Mouse (Mus musculus): ENCODE measurements around the gene Cacna2d3. TPM values are rescaled to one million over a fixed set of nuclear protein-coding genes. Genes with fewer than 3 reads are reported as not detected.

Gene Cacna2d3
- polyA plus RNA-seq, 1 experiment from 2014 or later, result 38.5 TPM

DNA sequence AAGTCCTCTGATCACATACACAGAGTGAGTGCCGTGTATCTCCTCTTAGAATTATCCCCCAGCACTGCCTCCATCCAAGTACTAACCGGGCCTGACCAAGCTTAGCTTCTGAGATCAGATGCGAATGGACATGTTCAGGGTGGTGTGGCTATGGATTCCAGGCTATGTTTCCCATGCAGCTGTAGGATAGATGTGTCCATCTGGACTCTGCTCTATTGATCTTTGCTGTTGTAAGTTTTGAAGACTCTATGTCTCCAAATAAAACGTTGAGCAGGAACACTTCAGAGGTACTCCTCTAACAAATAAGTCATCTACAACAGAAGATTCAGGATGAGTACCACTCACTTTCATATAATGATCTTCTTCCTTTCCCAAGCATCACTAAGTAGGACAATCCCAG, 712.0 kb downstream of the Cacna2d3 start:
- ATAC-seq (ENCODE audit: low FRiP score, low TSS enrichment), result no peak
- Histone ChIP-seq H3K9me3 (ENCODE audit: control insufficient read depth, low read length) (no peaks in the 10 kb centered on the region), H3K27ac (replicated peaks; ENCODE audit: low read depth, low read length) (no peak overlapping the region), H3K4me3 (replicated peaks; ENCODE audit: low read depth, low read length) (no peak overlapping the region), H3K9ac (replicated peaks; ENCODE audit: low read length) (no peak overlapping the region), H3K4me2 (ENCODE audit: low read length) (no peak overlapping the region), H3K27me3 (ENCODE audit: control insufficient read depth, insufficient read depth, low read length) (no peaks in the 10 kb centered on the region), H3K4me1 (ENCODE audit: control insufficient read depth, insufficient read depth, low read length) (no peaks in the 10 kb centered on the region), H3K36me3 (ENCODE audit: control insufficient read depth, insufficient read depth, low read length) (no peaks in the 10 kb centered on the region)
- no peak for DNase-seq
- 96% methylated on average over 4 of the region's 4 CpGs for WGBS

DNA sequence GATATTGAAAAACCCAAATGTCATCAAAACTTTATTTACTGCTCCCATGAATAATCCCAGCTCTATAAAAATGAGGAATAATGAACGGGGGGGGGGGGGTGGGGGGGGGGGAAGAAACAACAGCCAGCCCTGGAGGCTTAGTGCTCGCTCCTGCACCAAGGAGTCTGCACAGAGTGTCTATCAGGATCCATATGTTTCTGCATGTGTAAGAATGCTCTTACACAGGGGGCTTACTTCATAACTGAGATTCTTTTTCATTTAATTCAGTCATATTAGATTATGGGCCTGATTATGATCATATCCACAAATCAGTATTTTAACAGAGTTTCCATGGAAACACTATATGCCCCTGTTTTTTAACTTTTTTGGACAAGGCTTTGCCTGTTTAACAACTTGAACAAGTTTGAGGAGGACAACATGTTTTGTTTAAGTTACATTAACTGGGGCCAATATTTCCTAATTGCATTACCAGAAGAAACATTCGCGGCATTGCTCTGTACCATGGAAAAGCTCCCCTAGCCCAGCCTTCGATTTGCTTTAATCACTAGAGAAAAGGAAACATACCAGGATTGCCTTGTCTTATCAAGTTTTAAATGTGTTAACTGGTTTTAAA, 716.3 kb downstream of the Cacna2d3 start:
- no peak overlapping the region for H3K4me2 ChIP-seq (ENCODE audit: low read length)
- no peak overlapping the region for H3K9ac ChIP-seq (replicated peaks; ENCODE audit: low read length)
- 83% methylated on average over 5 of the region's 5 CpGs for WGBS
- H3K4me3 ChIP-seq (replicated peaks; ENCODE audit: low read depth, low read length), result no peak overlapping the region
- no peaks in the 10 kb centered on the region for H3K9me3 ChIP-seq (ENCODE audit: control insufficient read depth, low read length)
- no peaks in the 10 kb centered on the region for H3K4me1 ChIP-seq (ENCODE audit: control insufficient read depth, insufficient read depth, low read length)
- H3K27ac ChIP-seq (replicated peaks; ENCODE audit: low read depth, low read length), result no peak overlapping the region
- H3K36me3 ChIP-seq (ENCODE audit: control insufficient read depth, insufficient read depth, low read length), result no peaks in the 10 kb centered on the region
- DNase-seq (no peak), ATAC-seq (ENCODE audit: low FRiP score, low TSS enrichment) (no peak)
- H3K27me3 ChIP-seq (ENCODE audit: control insufficient read depth, insufficient read depth, low read length), result no peaks in the 10 kb centered on the region

DNA sequence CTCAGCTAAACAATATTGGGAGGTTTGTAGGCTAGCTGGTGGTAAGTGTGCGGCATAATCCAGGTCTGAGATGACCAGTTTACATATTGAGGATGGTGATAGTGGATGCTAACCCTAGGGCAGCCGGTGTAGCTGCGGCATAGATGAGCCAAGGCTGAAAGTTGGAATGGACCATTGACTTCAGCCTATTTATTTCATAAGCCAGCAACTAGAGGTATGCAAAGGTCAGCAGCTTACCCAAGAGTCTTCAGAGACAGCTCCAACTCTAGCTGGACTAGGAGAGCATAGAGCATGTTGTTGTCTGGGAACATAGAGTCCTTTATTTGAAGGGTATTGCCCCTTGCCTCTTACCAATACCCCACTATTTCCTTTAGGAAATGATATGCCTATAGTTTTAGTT, 725.1 kb downstream of the Cacna2d3 start:
- DNase-seq (no peak), ATAC-seq (ENCODE audit: low FRiP score, low TSS enrichment) (no peak)
- Histone ChIP-seq H3K27me3 (ENCODE audit: control insufficient read depth, insufficient read depth, low read length) (no peaks in the 10 kb centered on the region), H3K4me1 (ENCODE audit: control insufficient read depth, insufficient read depth, low read length) (no peaks in the 10 kb centered on the region), H3K9me3 (ENCODE audit: control insufficient read depth, low read length) (no peaks in the 10 kb centered on the region), H3K4me2 (ENCODE audit: low read length) (no peak overlapping the region), H3K9ac (replicated peaks; ENCODE audit: low read length) (no peak overlapping the region), H3K36me3 (ENCODE audit: control insufficient read depth, insufficient read depth, low read length) (no peaks in the 10 kb centered on the region), H3K4me3 (replicated peaks; ENCODE audit: low read depth, low read length) (no peak overlapping the region), H3K27ac (replicated peaks; ENCODE audit: low read depth, low read length) (no peak overlapping the region)
- 96% methylated on average over 3 of the region's 3 CpGs for WGBS

DNA sequence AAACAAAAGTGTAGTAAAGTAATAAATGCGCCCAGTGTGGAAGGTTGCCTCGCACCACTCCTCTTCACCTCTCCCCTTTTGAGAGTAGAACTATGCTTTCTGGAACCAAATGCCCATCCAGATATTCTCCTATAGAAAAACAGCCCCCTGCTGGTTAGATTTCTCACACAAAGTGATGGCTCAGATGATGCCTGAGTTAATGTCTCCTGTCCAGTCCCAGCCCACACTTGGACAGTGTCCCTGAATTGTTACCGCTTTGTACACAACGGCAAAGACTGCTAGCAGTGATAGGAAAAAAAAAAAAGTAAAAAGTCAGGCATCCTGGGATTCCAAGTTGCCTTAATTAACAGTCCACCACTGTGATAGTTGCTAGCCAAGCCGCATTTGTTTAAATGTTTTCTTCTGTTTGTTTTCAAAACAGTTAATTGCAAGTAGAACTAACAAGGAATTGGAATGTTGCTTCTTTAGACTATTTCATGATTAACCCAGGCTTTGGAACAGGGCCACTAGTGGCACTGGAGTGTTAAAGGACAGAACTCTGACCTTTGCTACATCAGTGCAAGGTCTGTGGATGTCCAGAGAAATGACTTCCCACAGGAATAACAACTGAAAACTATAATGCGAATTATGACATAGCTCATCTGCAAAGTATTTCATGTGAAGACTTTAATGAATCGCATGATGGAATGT, 733.3 kb downstream of the Cacna2d3 start:
- no peaks in the 10 kb centered on the region for H3K4me1 ChIP-seq (ENCODE audit: control insufficient read depth, insufficient read depth, low read length)
- H3K4me3 ChIP-seq (replicated peaks; ENCODE audit: low read depth, low read length), result no peak overlapping the region
- no peak overlapping the region for H3K4me2 ChIP-seq (ENCODE audit: low read length)
- ATAC-seq (ENCODE audit: low FRiP score, low TSS enrichment) (no peak), DNase-seq (no peak)
- no peaks in the 10 kb centered on the region for H3K36me3 ChIP-seq (ENCODE audit: control insufficient read depth, insufficient read depth, low read length)
- 94% methylated on average over 7 of the region's 7 CpGs for WGBS
- no peak overlapping the region for H3K27ac ChIP-seq (replicated peaks; ENCODE audit: low read depth, low read length)
- no peaks in the 10 kb centered on the region for H3K27me3 ChIP-seq (ENCODE audit: control insufficient read depth, insufficient read depth, low read length)
- no peaks in the 10 kb centered on the region for H3K9me3 ChIP-seq (ENCODE audit: control insufficient read depth, low read length)
- no peak overlapping the region for H3K9ac ChIP-seq (replicated peaks; ENCODE audit: low read length)

DNA sequence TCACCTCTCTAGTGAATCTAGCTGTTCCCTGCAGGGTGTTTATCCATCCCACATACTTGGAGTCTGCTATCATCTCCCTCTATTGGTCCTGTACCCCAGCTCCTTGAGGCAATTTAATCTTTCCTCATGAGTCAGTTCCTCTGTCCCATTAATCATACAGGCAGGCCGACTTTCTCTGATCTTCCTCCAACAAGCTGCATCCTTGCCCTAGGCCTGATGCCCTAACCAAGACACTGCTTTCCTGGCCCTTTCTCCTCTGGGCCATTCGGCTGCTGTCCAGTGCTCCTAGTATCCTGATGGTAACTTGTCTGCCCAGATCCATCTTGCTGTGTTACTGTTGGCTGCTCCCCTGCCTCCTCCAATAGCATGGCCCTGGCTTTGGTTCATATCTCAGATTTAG, 737.4 kb downstream of the Cacna2d3 start:
- no peaks in the 10 kb centered on the region for H3K9me3 ChIP-seq (ENCODE audit: control insufficient read depth, low read length)
- H3K4me1 ChIP-seq (ENCODE audit: control insufficient read depth, insufficient read depth, low read length), result no peaks in the 10 kb centered on the region
- no peak overlapping the region for H3K27ac ChIP-seq (replicated peaks; ENCODE audit: low read depth, low read length)
- H3K36me3 ChIP-seq (ENCODE audit: control insufficient read depth, insufficient read depth, low read length), result no peaks in the 10 kb centered on the region
- H3K4me2 ChIP-seq (ENCODE audit: low read length), result no peak overlapping the region
- ATAC-seq (ENCODE audit: low FRiP score, low TSS enrichment) (no peak), DNase-seq (no peak)
- H3K4me3 ChIP-seq (replicated peaks; ENCODE audit: low read depth, low read length), result no peak overlapping the region
- 95% methylated on average over 2 of the region's 2 CpGs for WGBS
- no peaks in the 10 kb centered on the region for H3K27me3 ChIP-seq (ENCODE audit: control insufficient read depth, insufficient read depth, low read length)
- H3K9ac ChIP-seq (replicated peaks; ENCODE audit: low read length), result no peak overlapping the region

DNA sequence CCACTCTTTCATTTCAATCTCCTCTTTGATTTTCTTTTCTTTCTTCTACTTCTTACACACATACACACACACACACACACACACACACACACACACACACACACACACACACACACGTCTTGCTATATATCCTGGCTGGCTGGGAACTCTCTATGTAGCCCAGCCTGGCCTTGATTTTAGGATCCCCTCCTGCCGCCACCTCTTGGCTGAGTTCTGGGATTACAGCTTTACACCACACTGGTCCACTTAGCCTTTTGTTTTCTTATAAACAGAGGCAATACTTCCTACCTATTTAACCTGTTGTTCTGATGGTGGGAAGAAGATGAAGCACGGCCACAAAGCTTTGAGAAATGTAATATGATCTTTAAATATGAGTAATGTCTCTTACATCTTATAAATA, 741.2 kb downstream of the Cacna2d3 start:
- H3K9me3 ChIP-seq (ENCODE audit: control insufficient read depth, low read length), result no peaks in the 10 kb centered on the region
- H3K9ac ChIP-seq (replicated peaks; ENCODE audit: low read length), result no peak overlapping the region
- no peaks in the 10 kb centered on the region for H3K27me3 ChIP-seq (ENCODE audit: control insufficient read depth, insufficient read depth, low read length)
- no peak overlapping the region for H3K4me2 ChIP-seq (ENCODE audit: low read length)
- H3K4me3 ChIP-seq (replicated peaks; ENCODE audit: low read depth, low read length), result no peak overlapping the region
- WGBS, result 24% methylated on average over 3 of the region's 3 CpGs
- H3K27ac ChIP-seq (replicated peaks; ENCODE audit: low read depth, low read length), result no peak overlapping the region
- DNase-seq (peak; percentile 50), ATAC-seq (ENCODE audit: low FRiP score, low TSS enrichment) (no peak)
- H3K4me1 ChIP-seq (ENCODE audit: control insufficient read depth, insufficient read depth, low read length), result no peaks in the 10 kb centered on the region
- no peaks in the 10 kb centered on the region for H3K36me3 ChIP-seq (ENCODE audit: control insufficient read depth, insufficient read depth, low read length)

DNA sequence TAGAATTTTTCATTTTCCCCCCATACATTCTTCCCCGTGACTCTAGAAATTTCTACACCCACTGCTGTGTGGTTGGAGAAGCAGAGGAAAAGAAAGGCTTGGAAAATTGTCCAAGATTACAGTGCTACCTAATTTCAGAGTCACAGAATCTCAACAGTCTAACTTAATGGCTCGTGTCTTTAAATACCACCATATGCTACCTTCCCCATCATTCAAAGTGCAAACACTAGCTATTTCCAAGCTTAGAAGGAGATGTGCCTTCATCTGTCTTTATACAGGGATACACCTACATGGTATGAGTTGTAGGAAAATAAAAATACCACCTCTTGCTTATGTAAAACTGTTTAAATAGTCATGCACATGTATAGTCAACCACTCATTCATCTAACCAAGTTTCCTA, 742.4 kb downstream of the Cacna2d3 start:
- no peak overlapping the region for H3K4me3 ChIP-seq (replicated peaks; ENCODE audit: low read depth, low read length)
- no peak overlapping the region for H3K27ac ChIP-seq (replicated peaks; ENCODE audit: low read depth, low read length)
- DNase-seq (no peak), ATAC-seq (ENCODE audit: low FRiP score, low TSS enrichment) (no peak)
- H3K9ac ChIP-seq (replicated peaks; ENCODE audit: low read length), result no peak overlapping the region
- H3K27me3 ChIP-seq (ENCODE audit: control insufficient read depth, insufficient read depth, low read length), result no peaks in the 10 kb centered on the region
- H3K36me3 ChIP-seq (ENCODE audit: control insufficient read depth, insufficient read depth, low read length), result no peaks in the 10 kb centered on the region
- 92% methylated on average over 2 of the region's 2 CpGs for WGBS
- no peak overlapping the region for H3K4me2 ChIP-seq (ENCODE audit: low read length)
- no peaks in the 10 kb centered on the region for H3K9me3 ChIP-seq (ENCODE audit: control insufficient read depth, low read length)
- H3K4me1 ChIP-seq (ENCODE audit: control insufficient read depth, insufficient read depth, low read length), result no peaks in the 10 kb centered on the region

DNA sequence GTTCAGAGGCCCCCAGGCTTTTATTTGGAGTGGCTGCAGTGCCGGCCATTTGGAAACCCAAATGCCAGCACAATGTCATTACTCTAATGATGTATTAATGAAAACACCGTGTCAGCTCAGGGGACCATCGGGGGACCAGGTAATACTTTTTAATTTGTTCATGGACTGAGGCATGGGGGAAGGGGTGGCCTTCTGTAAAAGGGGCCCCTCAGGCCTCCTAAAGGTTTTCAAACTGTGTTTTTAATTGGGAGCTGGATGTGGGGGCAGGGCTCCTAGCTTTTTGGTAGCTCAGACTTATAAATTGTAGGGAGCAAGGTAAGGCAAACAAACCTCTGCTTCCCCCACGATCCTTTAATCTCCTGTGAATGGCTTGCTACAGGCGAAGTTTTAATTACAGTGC, 749.0 kb downstream of the Cacna2d3 start:
- 28% methylated on average over 5 of the region's 5 CpGs for WGBS
- Histone ChIP-seq H3K4me2 (ENCODE audit: low read length) (no peak overlapping the region), H3K36me3 (ENCODE audit: control insufficient read depth, insufficient read depth, low read length) (no peaks in the 10 kb centered on the region)

DNA sequence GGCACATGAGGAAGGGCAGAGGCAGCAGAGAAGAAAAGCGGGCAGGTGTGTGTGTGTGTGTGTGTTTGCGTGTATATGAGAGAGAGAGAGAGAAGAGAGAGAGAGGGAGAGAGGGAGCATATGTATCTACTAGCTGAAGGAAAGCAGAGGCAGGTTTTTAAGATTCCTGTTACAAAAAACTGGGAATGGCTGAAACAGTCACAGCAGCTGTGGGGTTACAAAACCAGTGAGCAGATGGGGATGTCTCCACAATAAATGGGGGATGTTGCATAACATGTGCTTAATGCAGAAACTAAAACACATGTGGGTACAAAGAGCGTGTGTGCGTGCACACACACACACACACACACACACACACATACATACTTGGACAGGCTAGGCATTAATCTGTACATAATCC, 752.4 kb downstream of the Cacna2d3 start:
- ATAC-seq (ENCODE audit: low FRiP score, low TSS enrichment), result no peak
- H3K4me2 ChIP-seq (ENCODE audit: low read length), result no peak overlapping the region
- no peak overlapping the region for H3K27ac ChIP-seq (replicated peaks; ENCODE audit: low read depth, low read length)
- DNase-seq, result no peak
- WGBS, result 88% methylated on average over 4 of the region's 4 CpGs
- 0 out of 2 replicates have a peak, but pooled peaks cover 3% of the 10 kb centered on the region for H3K4me1 ChIP-seq (ENCODE audit: control insufficient read depth, insufficient read depth, low read length)
- H3K9ac ChIP-seq (replicated peaks; ENCODE audit: low read length), result no peak overlapping the region
- H3K4me3 ChIP-seq (replicated peaks; ENCODE audit: low read depth, low read length), result no peak overlapping the region
- no peaks in the 10 kb centered on the region for H3K36me3 ChIP-seq (ENCODE audit: control insufficient read depth, insufficient read depth, low read length)
- H3K27me3 ChIP-seq (ENCODE audit: control insufficient read depth, insufficient read depth, low read length), result no peaks in the 10 kb centered on the region
- no peaks in the 10 kb centered on the region for H3K9me3 ChIP-seq (ENCODE audit: control insufficient read depth, low read length)

More for the DNA sequence above, 749.0 kb downstream of the Cacna2d3 start:
- no peaks in the 10 kb centered on the region for H3K4me1 ChIP-seq (ENCODE audit: control insufficient read depth, insufficient read depth, low read length)
- DNase-seq, result peak; percentile 9
- no peaks in the 10 kb centered on the region for H3K9me3 ChIP-seq (ENCODE audit: control insufficient read depth, low read length)
- ATAC-seq (ENCODE audit: low FRiP score, low TSS enrichment), result no peak
- H3K27me3 ChIP-seq (ENCODE audit: control insufficient read depth, insufficient read depth, low read length), result no peaks in the 10 kb centered on the region
- H3K9ac ChIP-seq (replicated peaks; ENCODE audit: low read length), result no peak overlapping the region
- no peak overlapping the region for H3K4me3 ChIP-seq (replicated peaks; ENCODE audit: low read depth, low read length)
- no peak overlapping the region for H3K27ac ChIP-seq (replicated peaks; ENCODE audit: low read depth, low read length)

Measured in midbrain, embryonic 14.5 days (tissue).